Mouse (Mus musculus) myocyte (in vitro differentiated cells): ENCODE results near the gene Polr3b. TPM values are rescaled to one million over a fixed set of nuclear protein-coding genes. Genes with fewer than 3 reads are reported as not detected.

Source experiments
- H3K27me3 ChIP-seq: one replicate; pipeline ENCODE4 v1.6.1; 2011; ENCODE audit not compliant: control insufficient read depth, insufficient read depth, insufficient read length
- H3K36me3 ChIP-seq: one replicate; pipeline ENCODE4 v1.6.1; 2011; ENCODE audit not compliant: control insufficient read depth, insufficient read depth
- H3K4me2 ChIP-seq: one replicate; pipeline ENCODE4 v1.6.1; 2011; ENCODE audit warnings: low read depth, control low read depth
- H3K4me3 ChIP-seq: one replicate; pipeline ENCODE4 v1.5.1; 2011; ENCODE audit warnings: mild to moderate bottlenecking, control low read depth, moderate library complexity
- H3K79me2 ChIP-seq: one replicate; pipeline ENCODE4 v1.6.1; 2011; ENCODE audit not compliant: control insufficient read depth, insufficient read depth
- H3ac ChIP-seq: one replicate; pipeline ENCODE4 v1.6.1; 2011; ENCODE audit not compliant: control insufficient read depth, insufficient read length
- CEBPB ChIP-seq: IDR thresholded peaks from 2 replicates; pipeline ENCODE4 v1.6.1; 2011; ENCODE audit warnings: mild to moderate bottlenecking, moderate library complexity; ENCODE audit not compliant: poor library complexity, insufficient read depth, severe bottlenecking
- E2F4 ChIP-seq: IDR thresholded peaks from one replicate; pipeline ENCODE4 v1.6.1; 2011; ENCODE audit warnings: mild to moderate bottlenecking, control low read depth, moderate library complexity; ENCODE audit not compliant: insufficient read depth
- MAX ChIP-seq: IDR thresholded peaks from one replicate; pipeline ENCODE4 v1.6.1; 2011; ENCODE audit warnings: low read depth, mild to moderate bottlenecking, control low read depth
- MYOD1 ChIP-seq, 3 experiments: IDR thresholded peaks; one replicate each; pipeline ENCODE4 v1.6.1; 2011; ENCODE audit warnings: control low read depth in 2 of 3, low read depth in 2 of 3, mild to moderate bottlenecking in 2 of 3, moderate library complexity in 1 of 3; ENCODE audit not compliant: insufficient read length in 2 of 3, control insufficient read depth in 1 of 3
- MYOG ChIP-seq, 3 experiments: IDR thresholded peaks; one replicate each; pipeline ENCODE4 v1.6.1; 2011; ENCODE audit warnings: control low read depth in 2 of 3, low read depth in 2 of 3, mild to moderate bottlenecking in 2 of 3; ENCODE audit not compliant: insufficient read length in 2 of 3, control insufficient read depth in 1 of 3, insufficient read depth in 1 of 3
- POLR2A ChIP-seq: IDR thresholded peaks from one replicate; pipeline ENCODE4 v1.6.1; 2011; ENCODE audit warnings: low read depth, mild to moderate bottlenecking, control low read depth, moderate library complexity; ENCODE audit not compliant: insufficient read length
- POLR2AphosphoS2 ChIP-seq: IDR thresholded peaks from one replicate; pipeline ENCODE4 v1.6.1; 2011; ENCODE audit warnings: low read depth, control low read depth; ENCODE audit not compliant: insufficient read length
- REST ChIP-seq: IDR thresholded peaks from one replicate; pipeline ENCODE4 v1.6.1; 2011; ENCODE audit warnings: mild to moderate bottlenecking, control low read depth, moderate library complexity; ENCODE audit not compliant: insufficient read depth, insufficient read length
- SRF ChIP-seq: IDR thresholded peaks from one replicate; pipeline ENCODE4 v1.6.1; 2011; ENCODE audit warnings: low read depth; ENCODE audit not compliant: control insufficient read depth, insufficient read length
- TCF12 ChIP-seq: IDR thresholded peaks from one replicate; pipeline ENCODE4 v1.6.1; 2011; ENCODE audit warnings: mild to moderate bottlenecking, control low read depth; ENCODE audit not compliant: poor library complexity, insufficient read depth, severe bottlenecking
- TCF3 ChIP-seq: IDR thresholded peaks from one replicate; pipeline ENCODE4 v1.6.1; 2011; ENCODE audit warnings: low read depth, control low read depth; ENCODE audit not compliant: insufficient read length
- USF1 ChIP-seq: IDR thresholded peaks from one replicate; pipeline ENCODE4 v1.6.1; 2011; ENCODE audit warnings: low read depth, mild to moderate bottlenecking, control low read depth, moderate library complexity
- polyA plus RNA-seq: library from polyadenylated mRNA; unstranded; fragments of >200 nt; fragmentation: generic; extraction: Trizol; gene quantifications from one replicate; pipeline ENCODE4 v1.2.1, GENCODE M21; 2012; ENCODE audit warnings: missing spikeins

The Polr3b gene
- polyA plus RNA-seq, 1 experiment = 8.5 TPM

DNA sequence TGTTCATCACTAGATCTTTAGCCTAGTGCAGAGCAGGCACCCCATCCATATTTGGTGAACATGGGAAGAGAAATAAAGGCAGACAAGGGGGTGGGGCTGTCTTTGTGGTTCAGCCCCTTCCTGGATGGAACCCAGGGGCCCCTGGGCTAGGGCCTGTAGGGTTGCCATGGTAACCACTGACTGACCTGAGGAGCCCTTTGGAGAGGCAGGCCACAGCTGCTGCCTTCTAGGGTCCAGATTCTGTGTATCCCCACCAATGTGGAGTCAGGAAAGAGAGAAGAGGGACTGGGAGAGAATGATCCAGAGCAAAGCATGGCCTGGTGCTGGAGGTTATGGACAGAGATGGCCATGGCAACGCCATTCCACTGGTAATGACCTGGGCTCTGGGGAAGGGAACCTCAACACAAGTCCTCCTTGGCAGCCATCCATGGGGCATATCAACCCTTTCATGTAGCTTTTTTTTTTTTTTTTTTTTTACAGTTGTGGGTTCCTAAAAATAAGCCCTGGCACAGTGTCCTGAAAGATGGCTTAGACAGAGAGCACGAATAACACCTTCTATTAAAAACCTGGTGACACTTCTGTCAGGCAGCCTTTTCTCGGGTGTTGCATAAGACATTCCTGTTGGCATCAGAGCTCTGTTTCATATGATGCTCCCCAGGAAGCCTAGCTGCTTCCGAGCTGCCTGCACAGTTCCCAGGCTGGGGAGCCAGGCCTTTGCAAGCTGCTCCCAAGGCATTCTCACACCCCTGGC, 150.5 kb downstream of the Polr3b start:
- TF ChIP-seq MAX (no peak), MYOD1 (IDR thresholded peaks at IDR 0.05; ENCODE audit: control insufficient read depth in 1 of 3, insufficient read length in 2 of 3, low read depth in 2 of 3) (no peak), POLR2AphosphoS2 (no peak), SRF (no peak), MYOG (IDR thresholded peaks at IDR 0.05; ENCODE audit: control insufficient read depth in 1 of 3, insufficient read depth in 1 of 3, insufficient read length in 2 of 3, low read depth in 2 of 3) (peak in 1 of 3 experiments; percentile 23), REST (no peak), USF1 (no peak), CEBPB (peak; percentile 70; the same call in 1 of the 2 replicates), E2F4 (no peak), TCF12 (no peak), TCF3 (no peak)

DNA sequence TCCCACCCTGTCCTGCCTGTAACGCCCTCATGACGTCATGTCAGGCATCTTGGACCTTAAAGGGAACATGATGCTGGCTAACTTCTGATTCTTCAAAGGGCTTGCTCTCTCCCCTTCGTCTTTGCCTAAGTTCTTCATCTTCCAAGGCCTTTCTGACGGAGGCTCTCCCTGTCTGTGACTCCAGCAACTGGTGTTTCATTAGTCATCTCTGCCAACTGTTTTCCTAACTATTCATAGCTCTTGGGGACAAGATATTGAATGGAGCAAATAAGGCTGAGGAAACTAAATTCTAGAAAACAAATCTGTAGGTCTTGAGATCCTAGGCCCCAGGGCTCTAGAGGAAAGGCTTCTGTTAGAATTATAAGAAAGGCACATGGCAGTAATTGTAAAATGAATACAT, 151.8 kb downstream of the Polr3b start:
- H3K36me3 ChIP-seq = no peaks in the 10 kb centered on the region
- H3K79me2 ChIP-seq = no peaks in the 10 kb centered on the region
- H3K4me2 ChIP-seq = peak overlapping the region; percentile 59
- H3K27me3 ChIP-seq = no peaks in the 10 kb centered on the region
- no peak overlapping the region for H3K4me3 ChIP-seq
- TF ChIP-seq MYOG (IDR thresholded peaks at IDR 0.05; ENCODE audit: control insufficient read depth in 1 of 3, insufficient read depth in 1 of 3, insufficient read length in 2 of 3, low read depth in 2 of 3) = peak in 1 of 3 experiments; percentile 74
- no peak for TF ChIP-seq TCF3
- H3ac ChIP-seq = no peak overlapping the region

More for the DNA sequence above, 150.5 kb downstream of the Polr3b start:
- Histone ChIP-seq H3K27me3 (no peaks in the 10 kb centered on the region), H3K4me3 (no peak overlapping the region), H3ac (no peak overlapping the region), H3K36me3 (no peaks in the 10 kb centered on the region), H3K79me2 (no peaks in the 10 kb centered on the region), H3K4me2 (peak overlapping the region; percentile 15)

- Histone ChIP-seq H3K4me2 (peak overlapping the region; percentile 59), H3K27me3 (no peaks in the 10 kb centered on the region), H3K36me3 (no peaks in the 10 kb centered on the region), H3K4me3 (no peak overlapping the region), H3ac (no peak overlapping the region), H3K79me2 (no peaks in the 10 kb centered on the region)
- TF ChIP-seq MYOG (IDR thresholded peaks at IDR 0.05; ENCODE audit: control insufficient read depth in 1 of 3, insufficient read depth in 1 of 3, insufficient read length in 2 of 3, low read depth in 2 of 3) (peak; percentile 44 to 81 (median 68)), TCF12 (peak; percentile 24), POLR2A (no peak), MYOD1 (IDR thresholded peaks at IDR 0.05; ENCODE audit: control insufficient read depth in 1 of 3, insufficient read length in 2 of 3, low read depth in 2 of 3) (peak in 1 of 3 experiments; percentile 80), CEBPB (no peak)
These were observed 152.5 kb downstream of the Polr3b start for GRCm38 (mm10) chr10:84774573-84774972.

Other genes starting within 250 kb of the Polr3b start
- gene Nuak1, start 181.7 kb upstream of the Polr3b start, polyA plus RNA-seq = 21.8 TPM
- gene Ckap4, start 88.2 kb upstream of the Polr3b start, polyA plus RNA-seq = 58.8 TPM
- 10.3 TPM for gene Tcp11l2, start 45.7 kb upstream of the Polr3b start, polyA plus RNA-seq
- gene Rfx4, start 133.8 kb downstream of the Polr3b start, polyA plus RNA-seq = 0.12 TPM